Mouse (Mus musculus) heart, postnatal 0 days (tissue): ENCODE measurements around the gene Pitpnm1. TPM values are rescaled to one million over a fixed set of nuclear protein-coding genes. Genes with fewer than 3 reads are reported as not detected.

Source experiments
- ATAC-seq: fragments of 200-750 bp; cut with Nextera tagmentation; 2 replicates; pipeline ENCODE4 v1.8.0; 2017; ENCODE audit warnings: low read depth, moderate number of reproducible peaks, moderate library complexity; ENCODE audit not compliant: insufficient read depth
- DNase-seq: peaks from one replicate; pipeline ENCODE4 v3.0.0-alpha.2; 2016; ENCODE audit warnings: low spot score
- H3K27ac ChIP-seq: fragments of 300-500 bp; sonication (generic); 2 replicates; pipeline ENCODE4 v1.5.1; 2014; ENCODE audit warnings: low read depth, mild to moderate bottlenecking
- H3K27me3 ChIP-seq: fragments of 300-500 bp; sonication (generic); 2 replicates; pipeline ENCODE4 v1.6.1; 2014; ENCODE audit warnings: low read length, mixed read lengths; ENCODE audit not compliant: control insufficient read depth, insufficient read depth
- H3K36me3 ChIP-seq: fragments of 300-500 bp; sonication (generic); replicated peaks from 2 replicates; pipeline ENCODE4 v1.6.1; 2014; ENCODE audit warnings: low read length, mixed read lengths; ENCODE audit not compliant: control insufficient read depth, insufficient read depth
- H3K4me1 ChIP-seq: fragments of 300-500 bp; sonication (generic); 2 replicates; pipeline ENCODE4 v1.6.1; 2014; ENCODE audit warnings: antibody characterized with exemption; ENCODE audit not compliant: control insufficient read depth, insufficient read depth
- H3K4me2 ChIP-seq: fragments of 300-500 bp; sonication (generic); 2 replicates; pipeline ENCODE4 v1.6.1; 2014; ENCODE audit warnings: low read depth, mild to moderate bottlenecking, low read length, moderate library complexity
- H3K4me3 ChIP-seq: fragments of 300-500 bp; sonication (generic); 2 replicates; pipeline ENCODE4 v1.5.1; 2014; ENCODE audit warnings: low read depth, low read length
- H3K9ac ChIP-seq: fragments of 300-500 bp; sonication (generic); replicated peaks from 2 replicates; pipeline ENCODE4 v1.6.1; 2014; ENCODE audit warnings: low read depth, low read length, mixed read lengths
- H3K9me3 ChIP-seq: fragments of 300-500 bp; sonication (generic); replicated peaks from 2 replicates; pipeline ENCODE4 v1.6.1; 2016; ENCODE audit warnings: low read length; ENCODE audit not compliant: control insufficient read depth
- CTCF ChIP-seq: IDR thresholded peaks from 2 replicates; pipeline ENCODE4 v1.5.1; 2016; ENCODE audit warnings: antibody characterized with exemption, control low read depth, low read depth
- EP300 ChIP-seq: IDR thresholded peaks from 2 replicates; pipeline ENCODE4 v1.6.1; 2016; ENCODE audit warnings: antibody characterized with exemption, low read depth
- whole genome bisulfite sequencing: fragments of 180-500 bp; shearing (Covaris S2); extraction: QIAGEN DNeasy Blood & Tissue Kit; methylation state at CpG from one replicate; pipeline ENCODE4 v1.1.7; 2014; 5-methylcytosine and 5-hydroxymethylcytosine counted together
- polyA plus RNA-seq: library from polyadenylated mRNA; unstranded; fragments of >200 nt; fragmentation: Nextera tagmentation; extraction: Ambion mirVana; gene quantifications from 2 replicates; pipeline ENCODE4 v1.2.1, GENCODE M21; 2015
- total RNA-seq: library from RNA; depleted of rRNA; stranded (reverse); fragments of >200 nt; gene quantifications from 2 replicates; pipeline ENCODE4 v1.2.3, GENCODE M21; 2014; ENCODE audit warnings: low replicate concordance

The Pitpnm1 gene
- total and polyA plus RNA-seq, 2 experiments from 2014 or later = 21.9 to 47.3 TPM

- no peaks in the 10 kb centered on the region for H3K9me3 ChIP-seq
- H3K9ac ChIP-seq = no peak overlapping the region
- peaks cover 24% of the 10 kb centered on the region for H3K36me3 ChIP-seq
- ATAC-seq = no peak
- no peak overlapping the region for H3K27ac ChIP-seq
- no peak for DNase-seq
- H3K4me1 ChIP-seq = peaks cover 20% of the 10 kb centered on the region; the same call in 1 of the 2 replicates
- peaks cover 12% of the 10 kb centered on the region for H3K27me3 ChIP-seq
- no peak overlapping the region for H3K4me3 ChIP-seq
- no peak overlapping the region for H3K4me2 ChIP-seq
- TF ChIP-seq CTCF (no peak), EP300 (no peak)
- 93% methylated on average over 18 of the region's 18 CpGs for WGBS
Measured at GRCm38 (mm10) chr19:4103294-4103693, 3.5 kb downstream of the Pitpnm1 start.

GRCm38 (mm10) chr19:4103792-4104191, 4.0 kb downstream of the Pitpnm1 start:
- DNase-seq = no peak
- no peak for ATAC-seq
- peaks cover 20% of the 10 kb centered on the region; the same call in 1 of the 2 replicates for H3K4me1 ChIP-seq
- no peak overlapping the region for H3K9ac ChIP-seq
- no peak for TF ChIP-seq EP300
- TF ChIP-seq CTCF = no peak
- WGBS = 42% methylated on average over 3 of the region's 3 CpGs
- H3K27me3 ChIP-seq = peaks cover 12% of the 10 kb centered on the region
- H3K27ac ChIP-seq = no peak overlapping the region
- H3K4me2 ChIP-seq = no peak overlapping the region
- no peaks in the 10 kb centered on the region for H3K9me3 ChIP-seq
- peaks cover 24% of the 10 kb centered on the region for H3K36me3 ChIP-seq
- H3K4me3 ChIP-seq = no peak overlapping the region

GRCm38 (mm10) chr19:4104675-4105194, 4.9 kb downstream of the Pitpnm1 start:
- no peak overlapping the region for H3K9ac ChIP-seq
- peaks cover 12% of the 10 kb centered on the region for H3K27me3 ChIP-seq
- H3K9me3 ChIP-seq = no peaks in the 10 kb centered on the region
- H3K4me3 ChIP-seq = no peak overlapping the region
- H3K27ac ChIP-seq = no peak overlapping the region
- TF ChIP-seq CTCF = no peak
- no peak for TF ChIP-seq EP300
- no peak overlapping the region for H3K4me2 ChIP-seq
- WGBS = 85% methylated on average over 16 of the region's 16 CpGs
- peaks cover 29% of the 10 kb centered on the region for H3K36me3 ChIP-seq
- H3K4me1 ChIP-seq = peaks cover 14% of the 10 kb centered on the region; the same call in 1 of the 2 replicates
- DNase-seq (no peak), ATAC-seq (no peak)

- H3K9ac ChIP-seq = no peak overlapping the region
- H3K4me2 ChIP-seq = no peak overlapping the region
- no peak overlapping the region for H3K4me3 ChIP-seq
- no peak for TF ChIP-seq CTCF
- TF ChIP-seq EP300 = no peak
- no peaks in the 10 kb centered on the region for H3K4me1 ChIP-seq
- WGBS = 90% methylated on average over 14 of the region's 14 CpGs
- DNase-seq = no peak
- H3K27ac ChIP-seq = no peak overlapping the region
- peaks cover 39% of the 10 kb centered on the region for H3K36me3 ChIP-seq
- ATAC-seq = no peak
- peaks cover 3% of the 10 kb centered on the region for H3K27me3 ChIP-seq
- no peaks in the 10 kb centered on the region for H3K9me3 ChIP-seq
Measured at GRCm38 (mm10) chr19:4106654-4107053, 6.9 kb downstream of the Pitpnm1 start.

- ATAC-seq = no peak
- H3K27ac ChIP-seq = no peak overlapping the region
- H3K4me3 ChIP-seq = no peak overlapping the region
- peaks cover 47% of the 10 kb centered on the region for H3K36me3 ChIP-seq
- DNase-seq = no peak
- H3K4me1 ChIP-seq = peaks cover 8% of the 10 kb centered on the region
- WGBS = 93% methylated on average over 9 of the region's 9 CpGs
- no peak overlapping the region for H3K9ac ChIP-seq
- H3K27me3 ChIP-seq = no peaks in the 10 kb centered on the region
- H3K9me3 ChIP-seq = no peaks in the 10 kb centered on the region
- no peak for TF ChIP-seq CTCF
- H3K4me2 ChIP-seq = no peak overlapping the region
Measured at GRCm38 (mm10) chr19:4108535-4108934, 8.7 kb downstream of the Pitpnm1 start.
